In the genomic region with DNA sequence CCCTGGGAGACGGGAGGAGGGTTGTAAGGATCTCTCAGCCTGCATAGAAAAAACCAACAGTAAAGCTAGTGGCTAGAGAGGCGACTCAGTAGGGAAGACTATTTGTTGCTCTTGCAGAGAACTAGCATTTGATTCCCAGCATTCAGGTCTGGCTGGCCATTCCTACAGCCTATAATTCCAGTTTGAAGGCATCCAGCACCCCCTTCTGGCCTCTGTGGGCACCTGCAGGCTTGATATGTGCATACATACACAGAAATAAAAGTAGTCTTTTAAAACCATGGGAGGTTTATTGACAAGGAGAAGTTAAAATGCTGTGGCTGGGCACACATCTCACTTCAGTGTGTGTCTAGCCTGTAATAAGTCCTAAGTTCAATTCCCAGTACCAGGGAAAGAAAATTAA, we compare ENCODE assay signal across 14 mouse cellular contexts. TPM values are rescaled to one million over a fixed set of nuclear protein-coding genes. Genes with fewer than 3 reads are reported as not detected.
A peak's percentile ranks its signal among the peaks of the same experiment; 100 is the strongest.
DNase-seq lines count a peak whose midpoint lies in the region; ATAC-seq and TF ChIP-seq lines count a peak whose summit lies in the region.
"Had no signal": no experiment of that assay in that cellular context is flagged by ENCODE, and none has a peak within 500 bp of the region (broad histone marks: within the 10 kb centered on the region; RNA-seq: fewer than 3 reads in every experiment).

No protein-coding gene starts in this region.

- no peak overlapping the region for H3K27ac ChIP-seq in lung, postnatal 0 days (ENCODE audit: low read length)
- H3K27ac ChIP-seq: forebrain, embryonic 10.5 days; hindbrain, embryonic 12.5 days; liver, embryonic 15.5 days; neural tube, embryonic 13.5 days; stomach, embryonic 15.5 days had no signal

- no peaks in the 10 kb centered on the region for H3K27me3 ChIP-seq in lung, postnatal 0 days (replicated peaks; ENCODE audit: insufficient read depth, low read length)
- H3K27me3 ChIP-seq in splenic B cell, adult 2 months (ENCODE audit: control insufficient read depth, insufficient read depth, low read length, poor library complexity, severe bottlenecking), result no peaks in the 10 kb centered on the region
- H3K27me3 ChIP-seq: hindbrain, embryonic 12.5 days; liver, embryonic 15.5 days; neural tube, embryonic 13.5 days; stomach, embryonic 15.5 days had no signal

- no peak overlapping the region for H3K4me3 ChIP-seq in lung, postnatal 0 days (ENCODE audit: low read depth, low read length)
- H3K4me3 ChIP-seq: forebrain, embryonic 10.5 days; hindbrain, embryonic 12.5 days; liver, embryonic 15.5 days; neural tube, embryonic 13.5 days; stomach, embryonic 15.5 days had no signal

- WGBS in lung, postnatal 0 days, result 80% methylated on average over 2 of the region's 2 CpGs

- peak; percentile 43 for TF ChIP-seq CTCF in lung, postnatal 0 days (IDR thresholded peaks at IDR 0.05)

- no peak overlapping the region for H3K4me2 ChIP-seq in lung, postnatal 0 days (replicated peaks; ENCODE audit: low read depth, low read length)
- H3K4me2 ChIP-seq: hindbrain, embryonic 12.5 days; liver, embryonic 15.5 days; neural tube, embryonic 13.5 days; stomach, embryonic 15.5 days had no signal

- H3K9ac ChIP-seq in lung, postnatal 0 days (replicated peaks; ENCODE audit: low read depth), result no peak overlapping the region
- H3K9ac ChIP-seq: hindbrain, embryonic 12.5 days; liver, embryonic 15.5 days; neural tube, embryonic 13.5 days; stomach, embryonic 15.5 days had no signal

- H3K36me3 ChIP-seq in lung, postnatal 0 days (ENCODE audit: insufficient read depth, low read length), result peaks cover 29% of the 10 kb centered on the region
- peaks cover 8% of the 10 kb centered on the region for H3K36me3 ChIP-seq in splenic B cell, adult 2 months (ENCODE audit: control insufficient read depth, insufficient read depth, low read length, poor library complexity, severe bottlenecking)

- H3K9me3 ChIP-seq in lung, postnatal 0 days (ENCODE audit: low read length), result no peaks in the 10 kb centered on the region
- H3K9me3 ChIP-seq: forebrain, embryonic 10.5 days; hindbrain, embryonic 12.5 days; liver, embryonic 15.5 days; neural tube, embryonic 13.5 days; stomach, embryonic 15.5 days had no signal

- peak; percentile 34 for DNase-seq in adrenal gland, postnatal 14 days
- no peak for DNase-seq in adrenal gland, postnatal 25 days
- no peak for DNase-seq in lung, postnatal 0 days (ENCODE audit: low spot score)
- DNase-seq in lung, postnatal 36 days, result no peak
- peak; percentile 60 for DNase-seq in embryo, embryonic 10.5 days (ENCODE audit: low spot score)
- peak; percentile 27 for DNase-seq in splenic B cell, adult 2 months (ENCODE audit: low read depth, low spot score)
- no peak for DNase-seq in right cerebral cortex, adult 18-20 months
- DNase-seq in urinary bladder, postnatal 4 days (ENCODE audit: low spot score in 2 of 2), result no peak
- DNase-seq: cerebellum, adult 11-12 months had no signal

- no peaks in the 10 kb centered on the region for H3K4me1 ChIP-seq in lung, postnatal 0 days (ENCODE audit: insufficient read depth, low read depth, low read length)
- H3K4me1 ChIP-seq: forebrain, embryonic 10.5 days; hindbrain, embryonic 12.5 days; liver, embryonic 15.5 days; neural tube, embryonic 13.5 days; stomach, embryonic 15.5 days had no signal

- TF ChIP-seq EP300 in lung, postnatal 0 days (IDR thresholded peaks at IDR 0.05), result no peak

- no peak for ATAC-seq in lung, postnatal 0 days

RNA-seq across cellular contexts. Expression of a gene that starts 21.0 kb away (rescaled TPM):
- 42.2 and 54.5 TPM in 2 replicates for total RNA-seq in adrenal gland, postnatal 14 days (2021)
- 51.0 and 66.3 TPM in 2 replicates for total RNA-seq in adrenal gland, postnatal 25 days (2021)
- polyA plus RNA-seq in lung, postnatal 0 days (2015; fragmentation: Nextera tagmentation; extraction: Ambion mirVana), result 21.8 and 25.8 TPM in 2 replicates

RNA-seq across cellular contexts. Expression of a gene that starts 25.2 kb away (rescaled TPM):
- total RNA-seq in adrenal gland, postnatal 14 days (2021), result 29.1 and 35.3 TPM in 2 replicates
- total RNA-seq in adrenal gland, postnatal 25 days (2021), result 39.1 and 41.9 TPM in 2 replicates
- 32.4 and 33.2 TPM in 2 replicates for polyA plus RNA-seq in lung, postnatal 0 days (2015; fragmentation: Nextera tagmentation; extraction: Ambion mirVana)

RNA-seq across cellular contexts. Expression of a gene that starts 41.1 kb away (rescaled TPM):
- total RNA-seq in adrenal gland, postnatal 14 days (2021), result 10.8 and 12.4 TPM in 2 replicates
- total RNA-seq in adrenal gland, postnatal 25 days (2021), result 11.3 and 11.6 TPM in 2 replicates
- polyA plus RNA-seq in lung, postnatal 0 days (2015; fragmentation: Nextera tagmentation; extraction: Ambion mirVana), result 5.4 and 5.6 TPM in 2 replicates

RNA-seq across cellular contexts. Expression of a gene that starts 55.3 kb away (rescaled TPM):
- 228 and 265 TPM in 2 replicates for total RNA-seq in adrenal gland, postnatal 14 days (2021)
- 206 and 225 TPM in 2 replicates for total RNA-seq in adrenal gland, postnatal 25 days (2021)
- 112 and 115 TPM in 2 replicates for polyA plus RNA-seq in lung, postnatal 0 days (2015; fragmentation: Nextera tagmentation; extraction: Ambion mirVana)

Comparison
In these comparisons a context has a peak if more than half of its experiments do, and no peak if none do; other contexts are left out.
1. DNase-seq: peak in adrenal gland, postnatal 14 days (single experiment), embryo, embryonic 10.5 days (single experiment) and splenic B cell, adult 2 months (single experiment); none in adrenal gland, postnatal 25 days (single experiment), lung, postnatal 0 days (single experiment), lung, postnatal 36 days (single experiment), right cerebral cortex, adult 18-20 months (single experiment) and urinary bladder, postnatal 4 days (0 of 2).